Mouse (Mus musculus): ENCODE measurements at regions not wholly inside any gene's neighbourhood (a gene's known extent, or its start where the extent isn't known, plus 50 kb on each side); places are given as distances from the start of the nearest gene placed in this dataset.

- TF ChIP-seq EP300 (IDR thresholded peaks at IDR 0.05; ENCODE audit: low read depth) = no peak
- no peak for TF ChIP-seq CTCF (IDR thresholded peaks at IDR 0.05; ENCODE audit: low read depth)
Measured at GRCm38 (mm10) chr14:96592051-96592450, 73.1 kb upstream of the Klhl1 start.
